ENCODE assay signal across 7 mouse cellular contexts in genomic region chr7:101933300-101933699, GRCm38 (mm10). TPM values are rescaled to one million over a fixed set of nuclear protein-coding genes. Genes with fewer than 3 reads are reported as not detected.
A peak's percentile ranks its signal among the peaks of the same experiment; 100 is the strongest.
DNase-seq lines count a peak whose midpoint lies in the region; ATAC-seq lines count a peak whose summit lies in the region.

No protein-coding gene starts in this region.

- 0 out of 2 replicates have a peak overlapping the region, but pooled peaks have one; percentile 49 for H3K27ac ChIP-seq in forebrain, embryonic 14.5 days (ENCODE audit: low read depth, low read length)
- H3K27ac ChIP-seq in limb, embryonic 12.5 days = peak overlapping the region; percentile 76
- peak overlapping the region; percentile 27; the same call in 1 of the 2 replicates for H3K27ac ChIP-seq in midbrain, embryonic 15.5 days

- H3K4me2 ChIP-seq in forebrain, embryonic 14.5 days (ENCODE audit: low read length) = peak overlapping the region; percentile 80
- peak overlapping the region; percentile 69 for H3K4me2 ChIP-seq in limb, embryonic 12.5 days
- peak overlapping the region; percentile 74 for H3K4me2 ChIP-seq in midbrain, embryonic 15.5 days

- intact Hi-C loops in left cerebral cortex, postnatal 10 days (cut with DNase I) = no loop called here

- H3K9ac ChIP-seq in forebrain, embryonic 14.5 days (ENCODE audit: low read length) = peak overlapping the region; percentile 76
- H3K9ac ChIP-seq in limb, embryonic 12.5 days (replicated peaks) = peak overlapping the region; percentile 67
- H3K9ac ChIP-seq in midbrain, embryonic 15.5 days = peak overlapping the region; percentile 27

- no peaks in the 10 kb centered on the region for H3K27me3 ChIP-seq in forebrain, embryonic 14.5 days (replicated peaks; ENCODE audit: control insufficient read depth, insufficient read depth, low read length)
- no peaks in the 10 kb centered on the region for H3K27me3 ChIP-seq in limb, embryonic 12.5 days
- H3K27me3 ChIP-seq in midbrain, embryonic 15.5 days (replicated peaks) = no peaks in the 10 kb centered on the region

- no peaks in the 10 kb centered on the region for H3K36me3 ChIP-seq in forebrain, embryonic 14.5 days (ENCODE audit: control insufficient read depth, insufficient read depth, low read length)
- peaks cover 1% of the 10 kb centered on the region; the same call in 1 of the 2 replicates for H3K36me3 ChIP-seq in limb, embryonic 12.5 days
- H3K36me3 ChIP-seq in midbrain, embryonic 15.5 days (replicated peaks) = no peaks in the 10 kb centered on the region

- H3K4me3 ChIP-seq in forebrain, embryonic 14.5 days (ENCODE audit: low read depth, low read length) = peak overlapping the region; percentile 73
- H3K4me3 ChIP-seq in limb, embryonic 12.5 days (replicated peaks) = peak overlapping the region; percentile 79
- peak overlapping the region; percentile 89 for H3K4me3 ChIP-seq in midbrain, embryonic 15.5 days

- WGBS in forebrain, embryonic 14.5 days = 9% methylated on average over 15 of the region's 15 CpGs
- 5% methylated on average over 15 of the region's 15 CpGs for WGBS in limb, embryonic 12.5 days
- WGBS in midbrain, embryonic 15.5 days = 6% methylated on average over 15 of the region's 15 CpGs

- ATAC-seq in forebrain, embryonic 14.5 days = peak; percentile 31
- ATAC-seq in limb, embryonic 12.5 days (ENCODE audit: insufficient number of reproducible peaks, insufficient read depth, low FRiP score, low TSS enrichment, low read depth) = no peak
- peak; percentile 27 for ATAC-seq in midbrain, embryonic 15.5 days (replicated peaks)

- peaks cover 17% of the 10 kb centered on the region for H3K4me1 ChIP-seq in forebrain, embryonic 14.5 days (ENCODE audit: control insufficient read depth, insufficient read depth, low read length)
- peaks cover 14% of the 10 kb centered on the region; the same call in 1 of the 2 replicates for H3K4me1 ChIP-seq in limb, embryonic 12.5 days (replicated peaks)
- peaks cover 36% of the 10 kb centered on the region for H3K4me1 ChIP-seq in midbrain, embryonic 15.5 days

- DNase-seq in retina, embryonic 14.5 days (ENCODE audit: low spot score) = peak; percentile 40
- no peak for DNase-seq in retina, postnatal 1 day
- peak; percentile 41 for DNase-seq in c-Kit-positive CD71-positive TER-119-negative erythroid progenitor cells, embryonic 14.5 days (ENCODE audit: low read depth)
- no peak for DNase-seq in forebrain, embryonic 14.5 days (ENCODE audit: low spot score)
- no peak for DNase-seq in left cerebral cortex, postnatal 10 days (ENCODE audit: extremely low spot score in 1 of 2, low spot score in 2 of 2)

- no peaks in the 10 kb centered on the region for H3K9me3 ChIP-seq in forebrain, embryonic 14.5 days (replicated peaks; ENCODE audit: control insufficient read depth, low read length)
- no peaks in the 10 kb centered on the region for H3K9me3 ChIP-seq in limb, embryonic 12.5 days
- H3K9me3 ChIP-seq in midbrain, embryonic 15.5 days = no peaks in the 10 kb centered on the region

RNA-seq across cellular contexts. Expression of gene Lrrc51, which starts 0.4 kb away (rescaled TPM):
- 9.6 and 12.9 TPM in 2 replicates for polyA plus RNA-seq in forebrain, embryonic 14.5 days (2014; fragmentation: Nextera tagmentation; extraction: Ambion mirVana)
- 8.7 and 8.8 TPM in 2 replicates for polyA plus RNA-seq in limb, embryonic 12.5 days (2016; fragmentation: Nextera tagmentation; extraction: Ambion mirVana)
- 9.1 and 11.4 TPM in 2 replicates for polyA plus RNA-seq in midbrain, embryonic 15.5 days (2015; fragmentation: Nextera tagmentation; extraction: Ambion mirVana)
- 1 to 10 TPM; 2.8 to 4.0 TPM for total RNA-seq in left cerebral cortex, postnatal 10 days (2021)

RNA-seq across cellular contexts. Expression of gene Numa1, which starts 0.6 kb away (rescaled TPM):
- 72.4 and 74.4 TPM in 2 replicates for polyA plus RNA-seq in forebrain, embryonic 14.5 days (2014; fragmentation: Nextera tagmentation; extraction: Ambion mirVana)
- 134 and 138 TPM in 2 replicates for polyA plus RNA-seq in limb, embryonic 12.5 days (2016; fragmentation: Nextera tagmentation; extraction: Ambion mirVana)
- polyA plus RNA-seq in midbrain, embryonic 15.5 days (2015; fragmentation: Nextera tagmentation; extraction: Ambion mirVana) = 50.9 and 53.1 TPM in 2 replicates
- total RNA-seq in left cerebral cortex, postnatal 10 days (2021) = 10 to 100 TPM; 60.5 to 60.9 TPM

RNA-seq across cellular contexts. Expression of gene Tomt, which starts 27.1 kb away (rescaled TPM):
- 0.18 and 0.36 TPM in 2 replicates for polyA plus RNA-seq in forebrain, embryonic 14.5 days (2014; fragmentation: Nextera tagmentation; extraction: Ambion mirVana)
- polyA plus RNA-seq in limb, embryonic 12.5 days (2016; fragmentation: Nextera tagmentation; extraction: Ambion mirVana) = 0.56 and 0.71 TPM in 2 replicates
- polyA plus RNA-seq in midbrain, embryonic 15.5 days (2015; fragmentation: Nextera tagmentation; extraction: Ambion mirVana) = 0.29 and 0.54 TPM in 2 replicates
- not detected for total RNA-seq in left cerebral cortex, postnatal 10 days (2021)

RNA-seq across cellular contexts. Expression of gene Lamtor1, which starts 27.6 kb away (rescaled TPM):
- 181 and 201 TPM in 2 replicates for polyA plus RNA-seq in forebrain, embryonic 14.5 days (2014; fragmentation: Nextera tagmentation; extraction: Ambion mirVana)
- polyA plus RNA-seq in limb, embryonic 12.5 days (2016; fragmentation: Nextera tagmentation; extraction: Ambion mirVana) = 141 and 147 TPM in 2 replicates
- polyA plus RNA-seq in midbrain, embryonic 15.5 days (2015; fragmentation: Nextera tagmentation; extraction: Ambion mirVana) = 154 and 164 TPM in 2 replicates
- total RNA-seq in left cerebral cortex, postnatal 10 days (2021) = 10 to 100 TPM; 95.6 to 98.2 TPM

Comparison
In these comparisons a context has a peak if more than half of its experiments do, and no peak if none do; other contexts are left out.
1. DNase-seq: peak in retina, embryonic 14.5 days (single experiment) and c-Kit-positive CD71-positive TER-119-negative erythroid progenitor cells, embryonic 14.5 days (single experiment); none in retina, postnatal 1 day (single experiment), forebrain, embryonic 14.5 days (single experiment) and left cerebral cortex, postnatal 10 days (0 of 2).
2. Peak in every context shown above with its lines, with median percentiles within 50 percentile points of each other: H3K27ac ChIP-seq, H3K4me2 ChIP-seq, H3K4me3 ChIP-seq and H3K9ac ChIP-seq.